14 mouse cellular contexts compared by ENCODE assay signal in the genomic region with DNA sequence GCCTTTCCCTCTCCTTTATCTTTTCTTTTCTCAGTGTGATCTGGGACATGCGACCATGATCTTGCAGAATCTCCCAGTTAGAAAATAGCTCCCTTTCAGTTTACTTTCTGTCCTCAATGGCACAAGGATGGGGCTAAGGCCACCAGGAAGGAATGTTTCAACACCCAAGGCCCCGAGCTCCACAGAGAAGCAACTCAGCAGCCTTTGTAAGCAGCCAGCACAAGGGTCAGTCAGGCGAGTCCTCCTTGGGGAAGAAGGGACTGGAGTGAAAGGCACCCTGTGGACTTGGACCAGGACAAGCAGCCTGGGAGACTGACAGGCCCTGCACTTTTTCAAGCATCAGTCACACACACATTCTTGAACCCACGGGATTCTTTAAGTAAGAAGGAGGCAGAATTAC. TPM values are rescaled to one million over a fixed set of nuclear protein-coding genes. Genes with fewer than 3 reads are reported as not detected.
DNase-seq lines count a peak whose midpoint lies in the region; ATAC-seq and TF ChIP-seq lines count a peak whose summit lies in the region.
"Had no signal": no experiment of that assay in that cellular context is flagged by ENCODE, and none has a peak within 500 bp of the region (broad histone marks: within the 10 kb centered on the region; RNA-seq: fewer than 3 reads in every experiment).

No protein-coding gene starts in this region.

- 34% methylated on average over 4 of the region's 4 CpGs for WGBS in heart, embryonic 13.5 days
- WGBS in kidney, embryonic 15.5 days = 37% methylated on average over 4 of the region's 4 CpGs

- DNase-seq in heart, postnatal 4 days = no peak
- DNase-seq in testis, postnatal 10 days (ENCODE audit: low spot score) = no peak
- no peak for DNase-seq in urinary bladder, postnatal 25 days (ENCODE audit: low spot score)
- DNase-seq in embryo, embryonic 10.5 days (ENCODE audit: low spot score) = no peak
- DNase-seq: cerebellum, adult 11-12 months; embryo, embryonic 11 days; left cerebral cortex, postnatal 4 days; thymus, postnatal 25 days had no signal

- no peak for ATAC-seq in heart, embryonic 13.5 days (ENCODE audit: extremely low read depth, insufficient number of reproducible peaks, low FRiP score, low TSS enrichment)
- no peak for ATAC-seq in kidney, embryonic 15.5 days (replicated peaks; ENCODE audit: low FRiP score)
- ATAC-seq: inflammation-experienced regulatory T-cells, adult 6 months had no signal

- H3K4me2 ChIP-seq in heart, embryonic 13.5 days = no peak overlapping the region
- H3K4me2 ChIP-seq in kidney, embryonic 15.5 days = no peak overlapping the region
- H3K4me2 ChIP-seq: lung, embryonic 15.5 days had no signal

- no peak overlapping the region for H3K4me3 ChIP-seq in heart, embryonic 13.5 days
- peak overlapping the region; percentile 34 for H3K4me3 ChIP-seq in testis, adult 2 months (ENCODE audit: control insufficient read depth, low read depth, low read length)
- H3K4me3 ChIP-seq in kidney, embryonic 15.5 days (replicated peaks) = no peak overlapping the region
- H3K4me3 ChIP-seq: lung, embryonic 15.5 days; megakaryocyte, embryonic 14.5 days had no signal

- no peaks in the 10 kb centered on the region for H3K27me3 ChIP-seq in heart, embryonic 13.5 days (replicated peaks)
- H3K27me3 ChIP-seq in testis, adult 2 months (ENCODE audit: control insufficient read depth, insufficient read depth, low read length) = no peaks in the 10 kb centered on the region
- H3K27me3 ChIP-seq in kidney, embryonic 15.5 days = no peaks in the 10 kb centered on the region

- no peak for TF ChIP-seq CTCF in testis, adult 2 months (IDR thresholded peaks at IDR 0.05; ENCODE audit: control insufficient read depth, insufficient read depth, insufficient replicate concordance, low read depth, low read length)

- H3K36me3 ChIP-seq in heart, embryonic 13.5 days = peaks cover 3% of the 10 kb centered on the region; the same call in 1 of the 2 replicates
- H3K36me3 ChIP-seq in testis, adult 2 months (ENCODE audit: control insufficient read depth, insufficient read depth, low read length) = no peaks in the 10 kb centered on the region
- no peaks in the 10 kb centered on the region for H3K36me3 ChIP-seq in kidney, embryonic 15.5 days
- H3K36me3 ChIP-seq: lung, embryonic 15.5 days had no signal

- TF ChIP-seq POLR2A in testis, adult 2 months (IDR thresholded peaks at IDR 0.05; ENCODE audit: control insufficient read depth, low read depth, low read length) = no peak

- H3K9ac ChIP-seq in heart, embryonic 13.5 days = peak overlapping the region; percentile 5; the same call in 1 of the 2 replicates
- H3K9ac ChIP-seq in kidney, embryonic 15.5 days = no peak overlapping the region
- H3K9ac ChIP-seq: lung, embryonic 15.5 days had no signal

- peaks cover 94% of the 10 kb centered on the region for H3K4me1 ChIP-seq in heart, embryonic 13.5 days
- H3K4me1 ChIP-seq in testis, adult 2 months (ENCODE audit: control insufficient read depth, insufficient read depth, low read length) = peaks cover 2% of the 10 kb centered on the region; the same call in 1 of the 2 replicates
- H3K4me1 ChIP-seq in kidney, embryonic 15.5 days = peaks cover 87% of the 10 kb centered on the region

- H3K9me3 ChIP-seq in heart, embryonic 13.5 days = no peaks in the 10 kb centered on the region
- no peaks in the 10 kb centered on the region for H3K9me3 ChIP-seq in kidney, embryonic 15.5 days (replicated peaks)
- H3K9me3 ChIP-seq: lung, embryonic 15.5 days; megakaryocyte, embryonic 14.5 days had no signal

- H3K27ac ChIP-seq in heart, embryonic 13.5 days (replicated peaks) = peak overlapping the region; percentile 36; the same call in 1 of the 2 replicates
- no peak overlapping the region for H3K27ac ChIP-seq in testis, adult 2 months (ENCODE audit: control insufficient read depth, insufficient read depth, low read depth, low read length)
- H3K27ac ChIP-seq in kidney, embryonic 15.5 days = peak overlapping the region; percentile 29; the same call in 1 of the 2 replicates
- H3K27ac ChIP-seq: lung, embryonic 15.5 days had no signal

RNA-seq across cellular contexts. Expression of gene Sh3bp5, which starts 16.6 kb away (rescaled TPM):
- 26.7 and 28.2 TPM in 2 replicates for polyA plus RNA-seq in heart, embryonic 13.5 days (2015; fragmentation: Nextera tagmentation; extraction: Ambion mirVana)
- 10 to 100 TPM; 78.7 to 80.1 TPM for total RNA-seq in heart, postnatal 4 days (2021)
- 39.6 and 41.2 TPM in 2 replicates for polyA plus RNA-seq in testis, adult 2 months (2012; rRNA removed)
- 30.2 and 33.1 TPM in 2 replicates for polyA plus RNA-seq in kidney, embryonic 15.5 days (2015; fragmentation: Nextera tagmentation; extraction: Ambion mirVana)
